Mouse (Mus musculus) lung, adult 2 months (tissue): ENCODE data around the gene B3gat3.
A peak's percentile ranks its signal among the peaks of the same experiment; 100 is the strongest.
"Not testable (repeated sequence)": the region's sequence is repeated elsewhere in the genome, so short reads cannot be mapped to it uniquely, and the experiment has no call there.

Source experiments
- CTCF ChIP-seq: fragments of 200-500 bp; IDR thresholded peaks from 2 replicates; pipeline ENCODE4 v1.5.1; 2011; ENCODE audit warnings: mild to moderate bottlenecking, low read length, control low read depth; ENCODE audit not compliant: insufficient read depth
- POLR2A ChIP-seq: fragments of 200-500 bp; IDR thresholded peaks from 2 replicates; pipeline ENCODE4 v1.6.1; 2011; ENCODE audit warnings: low read depth, mild to moderate bottlenecking, control low read depth, low read length, borderline replicate concordance; ENCODE audit errors: extremely low read depth

DNA sequence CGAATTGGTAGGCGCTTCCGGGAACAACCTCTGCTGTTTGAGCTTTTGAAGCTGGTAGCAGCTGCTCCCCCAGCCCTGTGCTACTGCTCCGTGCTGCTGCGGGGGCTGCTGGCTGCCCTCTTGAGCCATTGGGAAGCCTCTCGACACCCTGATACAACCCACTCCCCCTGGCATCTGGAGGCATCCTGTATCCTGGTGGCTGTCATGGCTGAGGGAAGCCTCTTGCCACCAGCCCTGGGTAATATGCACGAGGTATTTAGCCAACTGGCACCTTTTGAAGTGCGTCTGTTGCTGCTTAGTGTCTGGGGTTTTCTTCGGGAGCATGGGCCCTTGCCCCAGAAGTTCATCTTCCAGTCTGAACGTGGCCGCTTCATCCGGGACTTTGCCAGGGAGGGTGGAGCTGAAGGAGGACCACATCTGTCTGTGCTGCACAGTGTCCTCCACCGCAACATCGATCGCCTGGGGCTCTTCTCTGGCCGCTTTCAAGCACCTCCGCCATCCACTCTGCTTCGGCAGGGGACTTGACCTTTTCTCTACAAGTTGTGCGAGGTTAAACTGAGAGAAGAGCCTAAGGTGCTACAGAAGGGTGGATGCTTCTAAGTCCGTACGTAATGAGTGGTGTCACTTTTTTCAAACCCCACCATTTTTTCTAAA is 22.8 kb upstream of the B3gat3 start:
- TF ChIP-seq CTCF: not testable (repeated sequence)
- 0 out of 2 replicates have a peak, but pooled peaks have one; percentile 13 for TF ChIP-seq POLR2A
